Mouse (Mus musculus) mouse embryonic stem cell (cell line): ENCODE measurements around the gene Ddx5.

Experiments used
- in situ Hi-C, 2 experiments: fragments of 300-500 bp; cut with MboI; formaldehyde crosslinking; loops; 1 replicate in 1 of 2; 3 replicates in 1 of 2; pipeline ENCODE4 v1.14.3; 2019 to 2020; ENCODE audit warnings: low sequenced_read_pairs in 2 of 2, low pct_unique_long_range_greater_than_20kb in 1 of 2, mixed read lengths in 1 of 2; ENCODE audit not compliant: unreplicated experiment in 1 of 2

Ddx5 gene

GRCm38 (mm10) chr11:106773061-106773460, 15.9 kb downstream of the Ddx5 start:
- in situ Hi-C loops: loop anchor here in 1 of 2 experiments (25.0 kb wide), 1 partner anchor 261 kb away; no protein-coding TSS in a partner anchor

- in situ Hi-C loops: loop anchor here in 1 of 2 experiments (25.0 kb wide), 1 partner anchor 258 kb away; no protein-coding TSS in a partner anchor
Measured at GRCm38 (mm10) chr11:106770195-106770974, 18.6 kb downstream of the Ddx5 start.

- in situ Hi-C loops: loop anchor here in 1 of 2 experiments (25.0 kb wide), 1 partner anchor 255 kb away; no protein-coding TSS in a partner anchor
Measured at GRCm38 (mm10) chr11:106767516-106767915, 21.5 kb downstream of the Ddx5 start.

- in situ Hi-C loops: loop anchor here in 1 of 2 experiments (25.0 kb wide), 1 partner anchor 254 kb away; no protein-coding TSS in a partner anchor
Measured at GRCm38 (mm10) chr11:106766611-106767162, 22.3 kb downstream of the Ddx5 start.

GRCm38 (mm10) chr11:106762800-106763185, 26.2 kb downstream of the Ddx5 start:
- in situ Hi-C loops: loop anchor here in 1 of 2 experiments (25.0 kb wide), 1 partner anchor 250 kb away; no protein-coding TSS in a partner anchor

- in situ Hi-C loops: loop anchor here in 1 of 2 experiments (25.0 kb wide), 1 partner anchor 250 kb away; no protein-coding TSS in a partner anchor
Measured at GRCm38 (mm10) chr11:106762139-106762799, 26.7 kb downstream of the Ddx5 start.

- in situ Hi-C loops: loop anchor here in 1 of 2 experiments (25.0 kb wide), 1 partner anchor 248 kb away; no protein-coding TSS in a partner anchor
Measured at GRCm38 (mm10) chr11:106760511-106760910, 28.5 kb downstream of the Ddx5 start.

- in situ Hi-C loops: loop anchor here in 1 of 2 experiments (25.0 kb wide), 1 partner anchor 247 kb away; no protein-coding TSS in a partner anchor
Measured at GRCm38 (mm10) chr11:106759028-106759427, 30.0 kb downstream of the Ddx5 start.

GRCm38 (mm10) chr11:106755583-106755982, 33.4 kb downstream of the Ddx5 start:
- in situ Hi-C loops: loop anchor here in 1 of 2 experiments (25.0 kb wide), 1 partner anchor 243 kb away; no protein-coding TSS in a partner anchor

GRCm38 (mm10) chr11:106753314-106753713, 35.7 kb downstream of the Ddx5 start:
- in situ Hi-C loops: loop anchor here in 1 of 2 experiments (25.0 kb wide), 1 partner anchor 241 kb away; no protein-coding TSS in a partner anchor

GRCm38 (mm10) chr11:106752103-106752502, 36.9 kb downstream of the Ddx5 start:
- in situ Hi-C loops: loop anchor here in 1 of 2 experiments (25.0 kb wide), 1 partner anchor 240 kb away; no protein-coding TSS in a partner anchor

GRCm38 (mm10) chr11:106751039-106752018, 37.7 kb downstream of the Ddx5 start, which contains the start of gene Milr1:
TSS of gene Milr1 (plus strand) at chr11:106751226.
- in situ Hi-C loops: loop anchor here in 1 of 2 experiments (25.0 kb wide), 1 partner anchor 239 kb away; no protein-coding TSS in a partner anchor

GRCm38 (mm10) chr11:106750121-106750751, 38.7 kb downstream of the Ddx5 start, which contains the start of gene Pecam1:
TSS of gene Pecam1 (minus strand) at chr11:106750628.
- in situ Hi-C loops: loop anchor here in 1 of 2 experiments (25.0 kb wide), 1 partner anchor 238 kb away; no protein-coding TSS in a partner anchor

- in situ Hi-C loops: loop anchor here in 1 of 2 experiments (25.0 kb wide), 1 partner anchor 237 kb away; no protein-coding TSS in a partner anchor
Measured at GRCm38 (mm10) chr11:106749557-106750120, 39.3 kb downstream of the Ddx5 start.

GRCm38 (mm10) chr11:106744949-106745348, 44.0 kb downstream of the Ddx5 start:
- in situ Hi-C loops: loop anchor here (5.0 kb wide), 1 partner anchor 98 kb away; no protein-coding TSS in a partner anchor

- in situ Hi-C loops: loop anchor here (5.0 kb wide), 1 partner anchor 95 kb away; no protein-coding TSS in a partner anchor
Measured at GRCm38 (mm10) chr11:106742388-106742841, 46.6 kb downstream of the Ddx5 start.
